Mouse (Mus musculus) stomach, embryonic 15.5 days (tissue): ENCODE results near the gene Gm11213. TPM values are rescaled to one million over a fixed set of nuclear protein-coding genes. Genes with fewer than 3 reads are reported as not detected.

Experiments used
- ATAC-seq: fragments of 200-750 bp; cut with Nextera tagmentation; 2 replicates; pipeline ENCODE4 v1.8.0; 2017; ENCODE audit warnings: low read depth, moderate number of reproducible peaks, moderate TSS enrichment; ENCODE audit not compliant: insufficient read depth, low FRiP score
- H3K27ac ChIP-seq: fragments of 300-500 bp; sonication (generic); 2 replicates; pipeline ENCODE4 v1.5.1; 2015; ENCODE audit warnings: mild to moderate bottlenecking, inconsistent platforms
- H3K27me3 ChIP-seq: fragments of 300-500 bp; sonication (generic); replicated peaks from 2 replicates; pipeline ENCODE4 v1.6.1; 2015; ENCODE audit warnings: inconsistent platforms
- H3K36me3 ChIP-seq: fragments of 300-500 bp; sonication (generic); 2 replicates; pipeline ENCODE4 v1.6.1; 2015; ENCODE audit warnings: inconsistent platforms
- H3K4me1 ChIP-seq: fragments of 300-500 bp; sonication (generic); 2 replicates; pipeline ENCODE4 v1.6.1; 2015; ENCODE audit warnings: inconsistent platforms
- H3K4me2 ChIP-seq: fragments of 300-500 bp; sonication (generic); 2 replicates; pipeline ENCODE4 v1.6.1; 2015; ENCODE audit warnings: mild to moderate bottlenecking, inconsistent platforms
- H3K4me3 ChIP-seq: fragments of 300-500 bp; sonication (generic); replicated peaks from 2 replicates; pipeline ENCODE4 v1.5.1; 2015; ENCODE audit warnings: inconsistent platforms
- H3K9ac ChIP-seq: fragments of 300-500 bp; sonication (generic); 2 replicates; pipeline ENCODE4 v1.6.1; 2015; ENCODE audit warnings: inconsistent platforms
- H3K9me3 ChIP-seq: fragments of 300-500 bp; sonication (generic); 2 replicates; pipeline ENCODE4 v1.6.1; 2016; ENCODE audit warnings: inconsistent platforms
- WGBS: fragments of 180-500 bp; shearing (Covaris S2); methylation state at CpG from one replicate; pipeline ENCODE4 v1.1.7; 2015; 5-methylcytosine and 5-hydroxymethylcytosine counted together
- polyA plus RNA-seq: library from polyadenylated mRNA; unstranded; fragments of >200 nt; fragmentation: Nextera tagmentation; extraction: Ambion mirVana; gene quantifications from 2 replicates; pipeline ENCODE4 v1.2.1, GENCODE M21; 2015

The Gm11213 gene
- polyA plus RNA-seq, 1 experiment from 2014 or later = not detected

GRCm38 (mm10) chr4:63556665-63557064 is 48.4 kb downstream of the Gm11213 start:
- Histone ChIP-seq H3K27ac (0 out of 2 replicates have a peak overlapping the region, but pooled peaks have one; percentile 6), H3K36me3 (peaks cover 14% of the 10 kb centered on the region), H3K9ac (no peak overlapping the region), H3K4me1 (peaks cover 39% of the 10 kb centered on the region), H3K27me3 (no peaks in the 10 kb centered on the region), H3K4me2 (no peak overlapping the region), H3K9me3 (no peaks in the 10 kb centered on the region), H3K4me3 (no peak overlapping the region)
- 51% methylated on average over 5 of the region's 5 CpGs for WGBS
- no peak for ATAC-seq

GRCm38 (mm10) chr4:63555111-63555510 is 50.0 kb downstream of the Gm11213 start:
- Histone ChIP-seq H3K9me3 (no peaks in the 10 kb centered on the region), H3K27me3 (no peaks in the 10 kb centered on the region)

GRCm38 (mm10) chr4:63554616-63555015 is 50.4 kb downstream of the Gm11213 start:
- Histone ChIP-seq H3K36me3 (peaks cover 26% of the 10 kb centered on the region), H3K4me3 (no peak overlapping the region), H3K9ac (no peak overlapping the region), H3K27ac (no peak overlapping the region), H3K4me1 (peaks cover 27% of the 10 kb centered on the region), H3K27me3 (no peaks in the 10 kb centered on the region), H3K4me2 (no peak overlapping the region), H3K9me3 (no peaks in the 10 kb centered on the region)
- WGBS = 36% methylated on average over 3 of the region's 3 CpGs
- no peak for ATAC-seq

More at GRCm38 (mm10) chr4:63555111-63555510, 50.0 kb downstream of the Gm11213 start:
- H3K4me2 ChIP-seq = no peak overlapping the region
- ATAC-seq = no peak
- no peak overlapping the region for H3K4me3 ChIP-seq
- H3K9ac ChIP-seq = no peak overlapping the region
- peaks cover 25% of the 10 kb centered on the region for H3K36me3 ChIP-seq
- H3K4me1 ChIP-seq = peaks cover 32% of the 10 kb centered on the region
- H3K27ac ChIP-seq = no peak overlapping the region
- WGBS = 79% methylated on average over 2 of the region's 2 CpGs

GRCm38 (mm10) chr4:63553789-63554576 is 51.1 kb downstream of the Gm11213 start:
- Histone ChIP-seq H3K4me2 (no peak overlapping the region), H3K4me3 (no peak overlapping the region), H3K9ac (no peak overlapping the region), H3K4me1 (peaks cover 21% of the 10 kb centered on the region), H3K9me3 (no peaks in the 10 kb centered on the region), H3K27me3 (no peaks in the 10 kb centered on the region), H3K27ac (no peak overlapping the region), H3K36me3 (peaks cover 32% of the 10 kb centered on the region)
- WGBS = 66% methylated on average over 4 of the region's 4 CpGs
- ATAC-seq = no peak

GRCm38 (mm10) chr4:63552865-63553264 is 52.2 kb downstream of the Gm11213 start:
- Histone ChIP-seq H3K4me2 (no peak overlapping the region), H3K27me3 (no peaks in the 10 kb centered on the region), H3K9ac (no peak overlapping the region), H3K4me3 (no peak overlapping the region), H3K9me3 (no peaks in the 10 kb centered on the region), H3K36me3 (peaks cover 41% of the 10 kb centered on the region), H3K4me1 (peaks cover 16% of the 10 kb centered on the region), H3K27ac (no peak overlapping the region)
- WGBS = 92% methylated on average over 1 of the region's 1 CpGs
- no peak for ATAC-seq

- Histone ChIP-seq H3K27ac (no peak overlapping the region), H3K4me2 (no peak overlapping the region), H3K4me3 (no peak overlapping the region), H3K36me3 (peaks cover 41% of the 10 kb centered on the region), H3K4me1 (peaks cover 13% of the 10 kb centered on the region), H3K9ac (no peak overlapping the region), H3K9me3 (no peaks in the 10 kb centered on the region), H3K27me3 (no peaks in the 10 kb centered on the region)
- ATAC-seq = no peak
- WGBS = 90% methylated on average over 3 of the region's 3 CpGs
Measured at GRCm38 (mm10) chr4:63550908-63551307, 54.2 kb downstream of the Gm11213 start.

- no peak overlapping the region for H3K9ac ChIP-seq
- no peak overlapping the region for H3K4me2 ChIP-seq
- no peak overlapping the region for H3K4me3 ChIP-seq
- no peak overlapping the region for H3K27ac ChIP-seq
- H3K27me3 ChIP-seq = no peaks in the 10 kb centered on the region
- ATAC-seq = no peak
- peaks cover 41% of the 10 kb centered on the region for H3K36me3 ChIP-seq
- 79% methylated on average over 3 of the region's 3 CpGs for WGBS
- no peaks in the 10 kb centered on the region for H3K9me3 ChIP-seq
- peaks cover 16% of the 10 kb centered on the region for H3K4me1 ChIP-seq
Measured at GRCm38 (mm10) chr4:63548491-63548890, 56.6 kb downstream of the Gm11213 start.

- no peak overlapping the region for H3K4me2 ChIP-seq
- ATAC-seq = no peak
- no peak overlapping the region for H3K27ac ChIP-seq
- H3K9ac ChIP-seq = no peak overlapping the region
- 53% methylated on average over 1 of the region's 1 CpGs for WGBS
- H3K4me3 ChIP-seq = no peak overlapping the region
- peaks cover 16% of the 10 kb centered on the region for H3K4me1 ChIP-seq
- H3K27me3 ChIP-seq = no peaks in the 10 kb centered on the region
- peaks cover 38% of the 10 kb centered on the region for H3K36me3 ChIP-seq
- no peaks in the 10 kb centered on the region for H3K9me3 ChIP-seq
Measured at GRCm38 (mm10) chr4:63547799-63548198, 57.3 kb downstream of the Gm11213 start.

Other genes starting within 250 kb of the Gm11213 start
- not detected in 2 replicates for gene Orm3, start 249.1 kb downstream of the Gm11213 start, polyA plus RNA-seq
- gene Orm2, start 242.8 kb downstream of the Gm11213 start, polyA plus RNA-seq = not detected in 2 replicates
- gene Akna, start 201.9 kb downstream of the Gm11213 start, polyA plus RNA-seq = 6.7 and 7.0 TPM in 2 replicates
- 4.1 and 4.3 TPM in 2 replicates for gene Whrn, start 109.3 kb downstream of the Gm11213 start, polyA plus RNA-seq
- gene Atp6v1g1, start 60.5 kb downstream of the Gm11213 start, polyA plus RNA-seq = 248 and 268 TPM in 2 replicates
- 8.2 and 8.3 TPM in 2 replicates for gene Tmem268, start 46.5 kb downstream of the Gm11213 start, polyA plus RNA-seq
- gene Tex48, start 17.2 kb upstream of the Gm11213 start, polyA plus RNA-seq = not detected in 2 replicates
- not detected in 2 replicates for gene Gm11214, start 58.1 kb upstream of the Gm11213 start, polyA plus RNA-seq
- gene Tnfsf15, start 139.9 kb upstream of the Gm11213 start, polyA plus RNA-seq = 0.05 and 0.10 TPM in 2 replicates